Mouse (Mus musculus) forebrain, postnatal 0 days (tissue): ENCODE results near the gene Mtm1. TPM values are rescaled to one million over a fixed set of nuclear protein-coding genes. Genes with fewer than 3 reads are reported as not detected.

Experiments used
- ATAC-seq: fragments of 200-750 bp; cut with Nextera tagmentation; 2 replicates; pipeline ENCODE4 v1.8.0; 2017; ENCODE audit warnings: mild to moderate bottlenecking, moderate library complexity
- DNase-seq: peaks from one replicate; pipeline ENCODE4 v3.0.0-alpha.2; 2015
- H3K27ac ChIP-seq: fragments of 300-500 bp; sonication (generic); 2 replicates; pipeline ENCODE4 v1.5.1; 2014; ENCODE audit warnings: low read depth, mild to moderate bottlenecking, antibody characterized with exemption, low read length, moderate library complexity, mixed read lengths
- H3K27me3 ChIP-seq: fragments of 300-500 bp; sonication (generic); 2 replicates; pipeline ENCODE4 v1.6.1; 2014; ENCODE audit warnings: mild to moderate bottlenecking, low read length, mixed read lengths; ENCODE audit not compliant: insufficient read depth
- H3K36me3 ChIP-seq: fragments of 300-500 bp; sonication (generic); 2 replicates; pipeline ENCODE4 v1.6.1; 2014; ENCODE audit warnings: mild to moderate bottlenecking, moderate library complexity; ENCODE audit not compliant: insufficient read depth
- H3K4me1 ChIP-seq: fragments of 300-500 bp; sonication (generic); 2 replicates; pipeline ENCODE4 v1.6.1; 2014; ENCODE audit warnings: antibody characterized with exemption; ENCODE audit not compliant: insufficient read depth
- H3K4me2 ChIP-seq: fragments of 300-500 bp; sonication (generic); 2 replicates; pipeline ENCODE4 v1.6.1; 2014; ENCODE audit warnings: low read depth, mild to moderate bottlenecking, moderate library complexity
- H3K4me3 ChIP-seq: fragments of 300-500 bp; sonication (generic); 2 replicates; pipeline ENCODE4 v1.5.1; 2014; ENCODE audit warnings: low read depth, low read length, mixed read lengths
- H3K9ac ChIP-seq: fragments of 300-500 bp; sonication (generic); 2 replicates; pipeline ENCODE4 v1.6.1; 2014; ENCODE audit warnings: mild to moderate bottlenecking
- H3K9me3 ChIP-seq: fragments of 300-500 bp; sonication (generic); 2 replicates; pipeline ENCODE4 v1.6.1; 2016; ENCODE audit warnings: low read length
- CTCF ChIP-seq: sonication (generic); IDR thresholded peaks from 2 replicates; pipeline ENCODE4 v1.5.1; 2016; ENCODE audit warnings: antibody characterized with exemption, control low read depth, low read depth
- WGBS: fragments of 180-500 bp; shearing (Covaris S2); extraction: QIAGEN DNeasy Blood & Tissue Kit; methylation state at CpG from one replicate; pipeline ENCODE4 v1.1.7; 2014; 5-methylcytosine and 5-hydroxymethylcytosine counted together
- polyA plus RNA-seq: library from polyadenylated mRNA; unstranded; fragments of >200 nt; fragmentation: Nextera tagmentation; extraction: Ambion mirVana; gene quantifications from 2 replicates; pipeline ENCODE4 v1.2.1, GENCODE M21; 2015
- total RNA-seq: library from RNA; depleted of rRNA; stranded (reverse); fragments of >200 nt; gene quantifications from 2 replicates; pipeline ENCODE4 v1.2.3, GENCODE M21; 2014; rRNA removed

Gene Mtm1
- total RNA-seq (4.1 and 6.1 TPM in 2 replicates), polyA plus RNA-seq (2.7 and 3.4 TPM in 2 replicates)

DNA sequence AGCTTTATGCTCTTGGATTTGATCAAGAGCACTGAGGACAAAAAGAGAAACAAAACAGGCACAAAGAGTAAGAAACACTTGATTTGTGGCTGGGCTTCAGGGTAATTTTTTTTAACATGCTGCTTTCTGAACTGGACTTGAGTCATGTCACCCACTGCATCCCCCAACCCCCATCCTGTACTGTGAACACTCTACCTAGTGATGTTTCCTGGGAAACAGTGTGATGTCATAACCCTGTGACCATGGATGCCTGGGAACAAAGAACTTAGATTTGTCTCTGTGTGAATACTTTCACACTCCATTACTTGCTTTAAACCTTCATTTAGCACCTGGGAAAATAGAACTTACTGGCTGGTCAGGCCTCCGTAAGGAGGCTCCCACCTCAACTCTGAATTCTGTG lies at the start of gene Mtm1:
Gene Mtm1, plus strand, starts transcription at position 301 of the 400 bp plus-strand sequence.
- no peaks in the 10 kb centered on the region for H3K9me3 ChIP-seq
- no peaks in the 10 kb centered on the region for H3K27me3 ChIP-seq
- WGBS: 50% methylated on average over 1 of the region's 1 CpGs
- H3K27ac ChIP-seq: no peak within 1 kb of the TSS
- no peak within 1 kb of the TSS for H3K9ac ChIP-seq
- no peak for DNase-seq
- no peaks in the 10 kb centered on the region for H3K4me1 ChIP-seq
- TF ChIP-seq CTCF: no peak
- no peaks in the 10 kb centered on the region for H3K36me3 ChIP-seq
- ATAC-seq: no peak
- no peak within 1 kb of the TSS for H3K4me3 ChIP-seq
- no peak within 1 kb of the TSS for H3K4me2 ChIP-seq

- Histone ChIP-seq H3K27me3 (no peaks in the 10 kb centered on the region), H3K9me3 (no peaks in the 10 kb centered on the region), H3K4me2 (no peak overlapping the region), H3K36me3 (no peaks in the 10 kb centered on the region), H3K4me1 (no peaks in the 10 kb centered on the region), H3K9ac (no peak overlapping the region), H3K4me3 (no peak overlapping the region), H3K27ac (no peak overlapping the region)
- TF ChIP-seq CTCF: no peak
- ATAC-seq (peak; percentile 23; the same call in 1 of the 2 replicates), DNase-seq (no peak)
- WGBS: 61% methylated on average over 3 of the region's 3 CpGs
These were observed 29.0 kb upstream of the Mtm1 start for GRCm38 (mm10) chrX:71181526-71181925.

GRCm38 (mm10) chrX:71183671-71184070 lies 26.9 kb upstream of the Mtm1 start:
- Histone ChIP-seq H3K9me3 (no peaks in the 10 kb centered on the region), H3K27ac (no peak overlapping the region), H3K4me1 (no peaks in the 10 kb centered on the region), H3K27me3 (no peaks in the 10 kb centered on the region), H3K9ac (no peak overlapping the region), H3K4me2 (no peak overlapping the region), H3K4me3 (no peak overlapping the region), H3K36me3 (no peaks in the 10 kb centered on the region)
- TF ChIP-seq CTCF: no peak
- no peak for ATAC-seq
- 84% methylated on average over 4 of the region's 4 CpGs for WGBS
- no peak for DNase-seq

DNA sequence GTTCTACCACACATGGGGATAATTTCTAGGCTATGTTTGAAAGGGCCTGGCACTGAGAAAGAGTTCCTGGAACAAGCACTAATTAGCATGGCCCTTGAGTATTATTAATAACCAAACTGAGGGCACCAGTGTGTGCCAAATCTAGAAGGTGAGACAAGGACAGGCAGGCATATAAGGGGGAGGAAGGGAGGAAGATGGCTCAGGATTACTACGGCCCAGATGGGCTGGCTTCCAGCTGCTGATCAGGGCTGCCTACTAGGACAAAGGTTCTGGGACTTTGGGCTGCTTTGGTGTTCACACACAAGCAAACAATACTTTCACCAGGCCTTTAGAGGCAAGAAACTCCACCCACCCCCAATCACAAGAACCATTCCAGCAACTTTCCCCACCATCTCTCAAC lies 24.2 kb upstream of the Mtm1 start:
- H3K9me3 ChIP-seq: no peaks in the 10 kb centered on the region
- ATAC-seq (no peak), DNase-seq (no peak)
- H3K4me1 ChIP-seq: no peaks in the 10 kb centered on the region
- H3K27me3 ChIP-seq: no peaks in the 10 kb centered on the region
- H3K36me3 ChIP-seq: no peaks in the 10 kb centered on the region
- TF ChIP-seq CTCF: no peak
- H3K27ac ChIP-seq: no peak overlapping the region
- 73% methylated on average over 1 of the region's 1 CpGs for WGBS
- no peak overlapping the region for H3K9ac ChIP-seq
- H3K4me3 ChIP-seq: no peak overlapping the region
- H3K4me2 ChIP-seq: no peak overlapping the region

DNA sequence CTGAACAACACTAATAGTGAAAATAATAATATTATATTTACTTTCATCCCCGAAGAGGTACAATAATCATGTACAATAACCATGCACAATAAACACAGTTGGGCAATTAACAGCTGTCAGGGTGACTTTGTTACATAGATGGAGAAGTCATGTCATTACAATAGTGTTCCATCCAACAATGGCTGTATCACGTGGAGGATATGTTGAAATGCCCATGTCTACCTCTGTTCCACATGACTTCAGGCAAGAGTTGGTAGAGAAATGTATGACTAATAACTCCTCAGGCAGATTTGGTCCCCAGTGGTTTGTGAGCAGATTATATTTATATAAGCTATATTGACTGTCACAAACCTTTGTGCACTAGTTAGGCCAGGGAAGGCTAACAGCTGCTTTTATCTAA lies 5.8 kb upstream of the Mtm1 start:
- no peak for TF ChIP-seq CTCF
- no peaks in the 10 kb centered on the region for H3K4me1 ChIP-seq
- WGBS: 77% methylated on average over 2 of the region's 2 CpGs
- H3K27ac ChIP-seq: no peak overlapping the region
- no peaks in the 10 kb centered on the region for H3K36me3 ChIP-seq
- no peak for DNase-seq
- no peaks in the 10 kb centered on the region for H3K9me3 ChIP-seq
- no peak overlapping the region for H3K9ac ChIP-seq
- H3K4me3 ChIP-seq: no peak overlapping the region
- no peak overlapping the region for H3K4me2 ChIP-seq
- no peak for ATAC-seq
- no peaks in the 10 kb centered on the region for H3K27me3 ChIP-seq

DNA sequence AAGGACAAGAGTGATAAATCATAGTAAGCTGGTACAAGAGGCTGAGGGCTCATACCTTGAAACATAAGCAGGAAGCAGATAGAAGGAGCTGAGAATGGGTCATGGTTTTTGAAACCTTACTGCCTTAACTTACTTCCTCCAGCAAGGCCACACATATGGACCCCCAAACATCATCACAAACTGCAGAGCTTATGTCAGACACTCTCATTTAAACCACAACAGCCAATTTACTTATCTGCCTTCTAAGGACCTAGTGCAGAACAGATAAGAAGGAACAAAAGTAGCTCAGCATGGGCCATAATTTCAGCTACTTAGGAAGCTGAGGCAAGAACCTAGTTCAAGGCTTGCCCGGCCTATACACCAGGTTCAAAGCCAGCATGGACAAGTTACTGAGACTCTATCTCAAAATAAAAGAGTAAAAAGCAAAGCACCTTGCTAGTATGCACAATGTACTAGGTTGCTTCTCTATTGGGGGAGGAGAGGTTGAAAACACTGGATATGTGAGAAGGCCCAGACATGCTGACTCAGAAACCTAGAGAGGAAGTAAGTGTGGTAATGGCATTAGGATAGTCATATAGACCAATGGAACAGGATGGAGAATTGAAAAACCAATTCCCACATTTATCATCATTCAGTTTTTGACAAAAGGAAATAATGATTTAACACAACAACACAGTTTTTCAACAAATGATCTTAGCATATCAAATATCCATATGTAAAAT lies 4.6 kb upstream of the Mtm1 start:
- Histone ChIP-seq H3K27me3 (no peaks in the 10 kb centered on the region), H3K27ac (no peak overlapping the region), H3K9me3 (no peaks in the 10 kb centered on the region), H3K4me3 (no peak overlapping the region), H3K4me2 (no peak overlapping the region), H3K4me1 (no peaks in the 10 kb centered on the region), H3K36me3 (no peaks in the 10 kb centered on the region), H3K9ac (no peak overlapping the region)
- ATAC-seq (no peak), DNase-seq (no peak)
- 86% methylated on average over 1 of the region's 1 CpGs for WGBS
- no peak for TF ChIP-seq CTCF

- no peaks in the 10 kb centered on the region for H3K36me3 ChIP-seq
- no peak overlapping the region for H3K9ac ChIP-seq
- ATAC-seq (no peak), DNase-seq (no peak)
- no peak overlapping the region for H3K4me3 ChIP-seq
- no peaks in the 10 kb centered on the region for H3K9me3 ChIP-seq
- no peak overlapping the region for H3K4me2 ChIP-seq
- TF ChIP-seq CTCF: no peak
- H3K4me1 ChIP-seq: no peaks in the 10 kb centered on the region
- H3K27ac ChIP-seq: no peak overlapping the region
- WGBS: 87% methylated on average over 1 of the region's 1 CpGs
- no peaks in the 10 kb centered on the region for H3K27me3 ChIP-seq
These were observed 4.0 kb upstream of the Mtm1 start for GRCm38 (mm10) chrX:71206595-71206994.
